Mouse (Mus musculus) frontal cortex, adult 2 months (tissue): ENCODE results near the gene Llph. TPM values are rescaled to one million over a fixed set of nuclear protein-coding genes. Genes with fewer than 3 reads are reported as not detected.
"Not testable (repeated sequence)": the region's sequence is repeated elsewhere in the genome, so short reads cannot be mapped to it uniquely, and the experiment has no call there.

Source experiments
- DNase-seq, 2 experiments: peaks; one replicate each; pipeline ENCODE4 v3.0.0; 2022; ENCODE audit warnings: low spot score in 1 of 2; ENCODE audit errors: extremely low spot score in 1 of 2
- polyA plus RNA-seq: library from polyadenylated mRNA; depleted of rRNA; stranded (reverse); fragments of >200 nt; gene quantifications from 2 replicates; pipeline ENCODE4 v1.2.3, GENCODE M21; 2012

The Llph gene
- polyA plus RNA-seq, 1 experiment = 43.0 TPM

- DNase-seq = not testable (repeated sequence)
Measured at GRCm38 (mm10) chr10:120217099-120217498, 9.8 kb upstream of the Llph start.

GRCm38 (mm10) chr10:120218996-120219395, 7.9 kb upstream of the Llph start:
- no peak for DNase-seq

- DNase-seq = no peak
Measured at GRCm38 (mm10) chr10:120219578-120220359, 7.1 kb upstream of the Llph start.

GRCm38 (mm10) chr10:120220776-120221175, 6.1 kb upstream of the Llph start:
- no peak for DNase-seq

- DNase-seq = peak in 1 of 2 experiments; percentile 69
Measured at GRCm38 (mm10) chr10:120231718-120232117, 4.8 kb downstream of the Llph start.

GRCm38 (mm10) chr10:120233655-120234367, 6.9 kb downstream of the Llph start:
- peak in 1 of 2 experiments; percentile 75 for DNase-seq

- DNase-seq = no peak
Measured at GRCm38 (mm10) chr10:120236855-120237254, 10.0 kb downstream of the Llph start.

GRCm38 (mm10) chr10:120238241-120238640, 11.4 kb downstream of the Llph start:
- DNase-seq = no peak

GRCm38 (mm10) chr10:120239476-120239875, 12.6 kb downstream of the Llph start:
- no peak for DNase-seq

GRCm38 (mm10) chr10:120242421-120242820, 15.6 kb downstream of the Llph start:
- no peak for DNase-seq

- no peak for DNase-seq
Measured at GRCm38 (mm10) chr10:120245681-120246080, 18.8 kb downstream of the Llph start.

- DNase-seq = peak; percentile 33 to 73
Measured at GRCm38 (mm10) chr10:120246994-120247750, 20.3 kb downstream of the Llph start.

- no peak for DNase-seq
Measured at GRCm38 (mm10) chr10:120250911-120251683, 24.2 kb downstream of the Llph start.

- no peak for DNase-seq
Measured at GRCm38 (mm10) chr10:120251791-120252190, 24.9 kb downstream of the Llph start.

- DNase-seq = no peak
Measured at GRCm38 (mm10) chr10:120252800-120253199, 25.9 kb downstream of the Llph start.

GRCm38 (mm10) chr10:120257231-120257630, 30.4 kb downstream of the Llph start:
- DNase-seq = peak; percentile 16 to 82

- DNase-seq = no peak
Measured at GRCm38 (mm10) chr10:120267790-120268189, 40.9 kb downstream of the Llph start.

- no peak for DNase-seq
Measured at GRCm38 (mm10) chr10:120269946-120270345, 43.1 kb downstream of the Llph start.

- DNase-seq = peak in 1 of 2 experiments; percentile 52
Measured at GRCm38 (mm10) chr10:120270777-120271176, 43.9 kb downstream of the Llph start.

GRCm38 (mm10) chr10:120271318-120271717, 44.4 kb downstream of the Llph start:
- no peak for DNase-seq
